Mouse (Mus musculus) olfactory bulb, adult 2 months (tissue): ENCODE measurements around the gene 4833439L19Rik.

ENCODE experiments used
- CTCF ChIP-seq: fragments of 200-500 bp; IDR thresholded peaks from 2 replicates; pipeline ENCODE4 v1.5.1; 2012; ENCODE audit warnings: low read depth, mild to moderate bottlenecking, low read length, moderate library complexity; ENCODE audit not compliant: insufficient read depth
- POLR2A ChIP-seq: fragments of 200-500 bp; IDR thresholded peaks from 2 replicates; pipeline ENCODE4 v1.6.1; 2012; ENCODE audit warnings: mild to moderate bottlenecking, low read depth, low read length, moderate library complexity; ENCODE audit not compliant: insufficient read depth

DNA sequence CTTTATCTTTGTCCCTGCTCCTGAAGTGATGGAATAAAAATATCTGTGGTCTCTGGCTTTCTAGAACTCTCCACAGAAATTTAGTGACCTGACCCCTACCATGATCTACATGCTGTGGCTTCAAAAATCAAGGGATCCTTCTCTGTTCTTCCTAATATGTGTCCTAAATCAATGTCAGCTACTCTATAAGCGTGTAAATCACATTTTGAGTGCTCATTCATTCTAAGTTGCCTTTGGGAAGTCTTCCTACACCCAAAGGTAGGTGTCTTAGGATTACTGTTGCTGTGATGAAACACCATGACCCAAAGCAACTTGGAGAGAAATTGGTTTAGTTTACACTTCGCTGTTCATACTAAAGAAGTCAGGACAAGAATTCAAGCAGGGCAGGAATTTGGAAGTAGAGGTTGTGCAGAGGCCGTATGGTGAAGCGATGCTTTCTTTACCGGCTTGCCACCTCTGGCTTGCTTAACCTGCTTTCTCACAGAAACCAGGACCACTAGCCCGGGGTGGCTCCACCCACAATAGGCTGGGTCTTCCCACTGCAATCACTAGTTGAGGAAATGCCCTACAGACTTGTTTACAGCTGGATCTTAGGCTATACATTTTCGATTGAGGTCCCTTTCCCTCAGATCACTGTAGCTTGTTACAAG, 60.5 kb downstream of the 4833439L19Rik start:
- no peak for TF ChIP-seq CTCF
- TF ChIP-seq POLR2A, result no peak
